Mouse (Mus musculus) intestine, embryonic 14.5 days (tissue): ENCODE data around the gene St6galnac5. TPM values are rescaled to one million over a fixed set of nuclear protein-coding genes. Genes with fewer than 3 reads are reported as not detected.
A peak's percentile ranks its signal among the peaks of the same experiment; 100 is the strongest.

Source experiments
- ATAC-seq: fragments of 200-750 bp; cut with Nextera tagmentation; replicated peaks from 2 replicates; pipeline ENCODE4 v1.8.0; 2017; ENCODE audit warnings: low read depth, moderate number of reproducible peaks, moderate TSS enrichment, moderate library complexity; ENCODE audit not compliant: low FRiP score, low TSS enrichment
- DNase-seq: peaks from one replicate; pipeline ENCODE4 v3.0.0-alpha.2; 2018; ENCODE audit warnings: low spot score
- H3K27ac ChIP-seq: fragments of 300-500 bp; sonication (generic); 2 replicates; pipeline ENCODE4 v1.5.1; 2014; ENCODE audit warnings: low read depth, mild to moderate bottlenecking, control low read depth
- H3K27me3 ChIP-seq: fragments of 300-500 bp; sonication (generic); replicated peaks from 2 replicates; pipeline ENCODE4 v1.6.1; 2014; ENCODE audit warnings: low read length, control low read depth; ENCODE audit not compliant: control insufficient read depth, insufficient read depth
- H3K36me3 ChIP-seq: fragments of 300-500 bp; sonication (generic); 2 replicates; pipeline ENCODE4 v1.6.1; 2014; ENCODE audit warnings: low read length, control low read depth; ENCODE audit not compliant: control insufficient read depth, insufficient read depth
- H3K4me1 ChIP-seq: fragments of 300-500 bp; sonication (generic); replicated peaks from 2 replicates; pipeline ENCODE4 v1.6.1; 2014; ENCODE audit warnings: low read length, control low read depth, mixed read lengths; ENCODE audit not compliant: control insufficient read depth, insufficient read depth
- H3K4me2 ChIP-seq: fragments of 300-500 bp; sonication (generic); 2 replicates; pipeline ENCODE4 v1.6.1; 2014; ENCODE audit warnings: low read length
- H3K4me3 ChIP-seq: fragments of 300-500 bp; sonication (generic); 2 replicates; pipeline ENCODE4 v1.5.1; 2014; ENCODE audit warnings: low read depth, low read length, control low read depth, mixed read lengths
- H3K9ac ChIP-seq: fragments of 300-500 bp; sonication (generic); 2 replicates; pipeline ENCODE4 v1.6.1; 2014; ENCODE audit warnings: mild to moderate bottlenecking, low read length
- H3K9me3 ChIP-seq: fragments of 300-500 bp; sonication (generic); 2 replicates; pipeline ENCODE4 v1.6.1; 2016; ENCODE audit warnings: low read length, control low read depth; ENCODE audit not compliant: control insufficient read depth
- WGBS: fragments of 180-500 bp; shearing (Covaris S2); extraction: QIAGEN DNeasy Blood & Tissue Kit; methylation state at CpG from one replicate; pipeline ENCODE4 v1.1.7; 2014; 5-methylcytosine and 5-hydroxymethylcytosine counted together
- polyA plus RNA-seq: library from polyadenylated mRNA; unstranded; fragments of >200 nt; fragmentation: Nextera tagmentation; extraction: Ambion mirVana; gene quantifications from 2 replicates; pipeline ENCODE4 v1.2.1, GENCODE M21; 2014

The St6galnac5 gene
- polyA plus RNA-seq, 1 experiment from 2014 or later, result 0.60 TPM

GRCm38 (mm10) chr3:152990787-152991186 lies 8.7 kb upstream of the St6galnac5 start:
- no peak overlapping the region for H3K4me3 ChIP-seq
- no peak for DNase-seq
- H3K4me2 ChIP-seq, result no peak overlapping the region
- H3K27me3 ChIP-seq, result no peaks in the 10 kb centered on the region
- WGBS, result 69% methylated on average over 2 of the region's 2 CpGs
- no peaks in the 10 kb centered on the region for H3K36me3 ChIP-seq
- no peak overlapping the region for H3K9ac ChIP-seq
- H3K27ac ChIP-seq, result no peak overlapping the region
- H3K4me1 ChIP-seq, result no peaks in the 10 kb centered on the region
- no peak for ATAC-seq
- H3K9me3 ChIP-seq, result no peaks in the 10 kb centered on the region

GRCm38 (mm10) chr3:152980978-152981974 lies 770 bp downstream of the St6galnac5 start:
- no peak for ATAC-seq
- WGBS, result under 1% methylated on average over 47 of the region's 47 CpGs
- peak overlapping the region; percentile 27; the same call in 1 of the 2 replicates for H3K9ac ChIP-seq

GRCm38 (mm10) chr3:152980431-152980830 lies 1.6 kb downstream of the St6galnac5 start:
- H3K9ac ChIP-seq, result no peak overlapping the region
- no peak for ATAC-seq

More at GRCm38 (mm10) chr3:152980978-152981974, 770 bp downstream of the St6galnac5 start:
- no peaks in the 10 kb centered on the region for H3K36me3 ChIP-seq
- peak overlapping the region; percentile 83 for H3K4me2 ChIP-seq
- H3K4me3 ChIP-seq, result peak overlapping the region; percentile 40
- DNase-seq, result peak; percentile 75
- H3K27ac ChIP-seq, result no peak overlapping the region
- peaks cover 24% of the 10 kb centered on the region for H3K27me3 ChIP-seq
- peaks cover 7% of the 10 kb centered on the region; the same call in 1 of the 2 replicates for H3K4me1 ChIP-seq
- no peaks in the 10 kb centered on the region for H3K9me3 ChIP-seq

GRCm38 (mm10) chr3:152979481-152980092 lies 2.5 kb downstream of the St6galnac5 start:
- H3K4me2 ChIP-seq, result no peak overlapping the region
- H3K36me3 ChIP-seq, result no peaks in the 10 kb centered on the region
- 56% methylated on average over 11 of the region's 11 CpGs for WGBS
- no peak overlapping the region for H3K27ac ChIP-seq
- no peaks in the 10 kb centered on the region for H3K9me3 ChIP-seq
- DNase-seq (no peak), ATAC-seq (no peak)
- no peak overlapping the region for H3K4me3 ChIP-seq
- no peak overlapping the region for H3K9ac ChIP-seq
- H3K4me1 ChIP-seq, result peaks cover 7% of the 10 kb centered on the region; the same call in 1 of the 2 replicates
- H3K27me3 ChIP-seq, result peaks cover 24% of the 10 kb centered on the region

More at GRCm38 (mm10) chr3:152980431-152980830, 1.6 kb downstream of the St6galnac5 start:
- Histone ChIP-seq H3K4me1 (peaks cover 7% of the 10 kb centered on the region; the same call in 1 of the 2 replicates), H3K36me3 (no peaks in the 10 kb centered on the region), H3K4me3 (peak overlapping the region; percentile 40), H3K27me3 (peaks cover 24% of the 10 kb centered on the region), H3K27ac (no peak overlapping the region), H3K9me3 (no peaks in the 10 kb centered on the region), H3K4me2 (peak overlapping the region; percentile 83)
- DNase-seq, result peak; percentile 54
- WGBS, result 7% methylated on average over 6 of the region's 6 CpGs

- Histone ChIP-seq H3K9me3 (no peaks in the 10 kb centered on the region), H3K36me3 (no peaks in the 10 kb centered on the region), H3K4me2 (no peak overlapping the region), H3K27me3 (no peaks in the 10 kb centered on the region), H3K4me1 (no peaks in the 10 kb centered on the region), H3K27ac (no peak overlapping the region), H3K4me3 (no peak overlapping the region), H3K9ac (no peak overlapping the region)
- WGBS, result 86% methylated on average over 4 of the region's 4 CpGs
- DNase-seq (no peak), ATAC-seq (no peak)
Observed at GRCm38 (mm10) chr3:152971373-152971772, 10.7 kb downstream of the St6galnac5 start.

- 65% methylated on average over 16 of the region's 16 CpGs for WGBS
- Histone ChIP-seq H3K9me3 (no peaks in the 10 kb centered on the region), H3K9ac (no peak overlapping the region), H3K4me1 (no peaks in the 10 kb centered on the region), H3K36me3 (no peaks in the 10 kb centered on the region), H3K27ac (no peak overlapping the region), H3K27me3 (no peaks in the 10 kb centered on the region), H3K4me2 (no peak overlapping the region), H3K4me3 (no peak overlapping the region)
- DNase-seq, result no peak
- no peak for ATAC-seq
Observed at GRCm38 (mm10) chr3:152969774-152970347, 12.2 kb downstream of the St6galnac5 start.

GRCm38 (mm10) chr3:152961855-152962376 lies 20.1 kb downstream of the St6galnac5 start:
- Histone ChIP-seq H3K36me3 (no peaks in the 10 kb centered on the region), H3K9me3 (peaks cover 3% of the 10 kb centered on the region; the same call in 1 of the 2 replicates), H3K27ac (no peak overlapping the region), H3K4me3 (no peak overlapping the region), H3K9ac (no peak overlapping the region), H3K27me3 (no peaks in the 10 kb centered on the region), H3K4me2 (no peak overlapping the region), H3K4me1 (no peaks in the 10 kb centered on the region)
- DNase-seq, result no peak
- 59% methylated on average over 10 of the region's 10 CpGs for WGBS
- no peak for ATAC-seq
